Mouse (Mus musculus) mouse trophoblast stem cell (cell line): ENCODE results near the gene H1fx.
"Not testable (repeated sequence)": the region's sequence is repeated elsewhere in the genome, so short reads cannot be mapped to it uniquely, and the experiment has no call there.

Experiments used
- in situ Hi-C, 2 experiments: fragments of 300-500 bp; cut with MseI, MboI; formaldehyde crosslinking; loops; 2 replicates in 1 of 2; 3 replicates in 1 of 2; pipeline ENCODE4 v1.15.1; 2025

H1fx gene

GRCm38 (mm10) chr6:87981547-87982256, at the start of gene H1fx:
Gene H1fx (minus strand): TSS chr6:87981637.
- in situ Hi-C loops: no loop called here

- in situ Hi-C loops: no loop called here
Observed at GRCm38 (mm10) chr6:88030432-88030831, 49.0 kb upstream of the H1fx start.

GRCm38 (mm10) chr6:88027390-88027789, 46.0 kb upstream of the H1fx start:
- in situ Hi-C loops: no loop called here

- in situ Hi-C loops: no loop called here
Observed at GRCm38 (mm10) chr6:88023316-88023890, 42.0 kb upstream of the H1fx start.

- in situ Hi-C loops: no loop called here
Observed at GRCm38 (mm10) chr6:88019154-88019553, 37.7 kb upstream of the H1fx start.

- in situ Hi-C loops: no loop called here
Observed at GRCm38 (mm10) chr6:88017821-88018220, 36.4 kb upstream of the H1fx start.

GRCm38 (mm10) chr6:88015797-88016196, 34.4 kb upstream of the H1fx start:
- in situ Hi-C loops: no loop called here

GRCm38 (mm10) chr6:88013456-88013855, 32.0 kb upstream of the H1fx start:
- in situ Hi-C loops: no loop called here

GRCm38 (mm10) chr6:88012601-88013000, 31.2 kb upstream of the H1fx start:
- in situ Hi-C loops: no loop called here

GRCm38 (mm10) chr6:88011106-88011505, 29.7 kb upstream of the H1fx start:
- in situ Hi-C loops: not testable (repeated sequence)

- in situ Hi-C loops: no loop called here
Observed at GRCm38 (mm10) chr6:88009209-88009608, 27.8 kb upstream of the H1fx start.

GRCm38 (mm10) chr6:88004773-88005172, 23.3 kb upstream of the H1fx start:
- in situ Hi-C loops: not testable (repeated sequence)

GRCm38 (mm10) chr6:88003439-88003838, 22.0 kb upstream of the H1fx start:
- in situ Hi-C loops: no loop called here

GRCm38 (mm10) chr6:87998358-87998757, 16.9 kb upstream of the H1fx start:
- in situ Hi-C loops: no loop called here

GRCm38 (mm10) chr6:87997706-87998265, 16.3 kb upstream of the H1fx start:
- in situ Hi-C loops: no loop called here

- in situ Hi-C loops: no loop called here
Observed at GRCm38 (mm10) chr6:87996606-87997005, 15.2 kb upstream of the H1fx start.

- in situ Hi-C loops: no loop called here
Observed at GRCm38 (mm10) chr6:87995519-87995918, 14.1 kb upstream of the H1fx start.

GRCm38 (mm10) chr6:87993790-87994571, 12.5 kb upstream of the H1fx start:
- in situ Hi-C loops: loop anchor here (5.0 kb wide), 2 partner anchors 77 to 87 kb away; no protein-coding TSS in a partner anchor

- in situ Hi-C loops: loop anchor here (5.0 kb wide), 2 partner anchors 75 to 85 kb away; no protein-coding TSS in a partner anchor
Observed at GRCm38 (mm10) chr6:87992733-87993132, 11.3 kb upstream of the H1fx start.

- in situ Hi-C loops: loop anchor here (5.0 kb wide), 2 partner anchors 75 to 85 kb away; no protein-coding TSS in a partner anchor
Observed at GRCm38 (mm10) chr6:87991886-87992285, 10.4 kb upstream of the H1fx start.

GRCm38 (mm10) chr6:87991216-87991615, 9.8 kb upstream of the H1fx start:
- in situ Hi-C loops: loop anchor here (5.0 kb wide), 2 partner anchors 74 to 84 kb away; no protein-coding TSS in a partner anchor

- in situ Hi-C loops: no loop called here
Observed at GRCm38 (mm10) chr6:87982506-87982905, 1.1 kb upstream of the H1fx start.
